Mouse (Mus musculus) adrenal gland, postnatal 14 days (tissue): Measurements from ENCODE around the gene Mms19. TPM values are rescaled to one million over a fixed set of nuclear protein-coding genes. Genes with fewer than 3 reads are reported as not detected.
"Not testable (repeated sequence)": the region's sequence is repeated elsewhere in the genome, so short reads cannot be mapped to it uniquely, and the experiment has no call there.

Experiments
- DNase-seq: peaks from one replicate; pipeline ENCODE4 v3.0.0; 2021; ENCODE audit warnings: mixed read lengths
- total RNA-seq: library from RNA; stranded (reverse); gene quantifications from 2 replicates; pipeline ENCODE4 v1.2.3, GENCODE M21; 2021

Gene Mms19
- total RNA-seq, 1 experiment from 2014 or later: 19.9 TPM

DNA sequence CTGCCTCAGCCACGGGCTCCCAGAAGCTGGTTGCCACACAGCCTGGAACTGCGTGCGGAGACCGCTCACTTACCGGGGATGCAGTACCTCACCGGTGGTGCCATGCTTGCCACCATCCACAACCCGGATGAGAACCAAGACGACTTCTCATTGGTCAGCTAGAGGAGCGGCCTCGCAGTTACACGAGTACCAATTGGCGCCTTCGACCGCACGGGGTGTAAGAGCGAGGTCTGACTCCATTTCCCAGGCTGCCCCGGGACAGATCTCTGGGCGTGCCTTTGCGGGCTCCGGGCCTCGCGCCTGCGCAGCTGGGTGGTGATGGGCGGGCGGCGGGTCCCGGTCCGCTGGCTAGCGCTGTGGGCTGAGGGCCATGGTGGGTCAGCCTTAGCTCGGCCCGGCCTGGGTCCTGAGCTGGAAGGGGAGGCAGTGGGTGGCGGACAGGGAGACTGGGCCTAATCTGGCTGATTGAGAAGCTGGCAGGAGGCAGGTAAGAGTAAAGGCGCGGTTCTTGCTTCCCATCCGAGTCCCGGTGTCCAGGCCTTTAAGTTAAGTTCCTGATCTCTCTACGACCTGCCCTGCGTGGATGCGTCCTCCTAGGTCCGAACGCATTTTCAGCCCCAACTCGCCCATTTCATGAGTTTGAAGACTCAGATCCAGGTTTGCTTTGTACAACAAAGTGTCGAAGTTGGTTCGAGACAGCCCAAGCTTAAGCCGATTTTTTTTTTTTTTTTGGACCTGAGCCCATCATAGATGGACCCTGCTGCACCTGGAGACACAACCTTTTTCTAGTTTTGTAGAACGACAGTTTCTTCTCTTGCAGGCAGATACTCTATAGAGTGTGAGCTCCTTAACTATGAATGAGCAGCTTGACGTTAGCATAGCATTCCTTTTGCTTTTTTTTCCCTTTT, 47.5 kb downstream of the Mms19 start, which contains the start of the genes Exosc1 and Zdhhc16:
Gene Exosc1, minus strand, starts transcription at position 245 of the 908 bp plus-strand sequence.
Gene Zdhhc16, plus strand, starts transcription at position 302 of the 908 bp plus-strand sequence.
- peak; percentile 99 for DNase-seq

GRCm38 (mm10) chr19:41932686-41933085, 48.3 kb downstream of the Mms19 start:
- no peak for DNase-seq

GRCm38 (mm10) chr19:41920412-41921067, 60.4 kb downstream of the Mms19 start:
- no peak for DNase-seq

DNA sequence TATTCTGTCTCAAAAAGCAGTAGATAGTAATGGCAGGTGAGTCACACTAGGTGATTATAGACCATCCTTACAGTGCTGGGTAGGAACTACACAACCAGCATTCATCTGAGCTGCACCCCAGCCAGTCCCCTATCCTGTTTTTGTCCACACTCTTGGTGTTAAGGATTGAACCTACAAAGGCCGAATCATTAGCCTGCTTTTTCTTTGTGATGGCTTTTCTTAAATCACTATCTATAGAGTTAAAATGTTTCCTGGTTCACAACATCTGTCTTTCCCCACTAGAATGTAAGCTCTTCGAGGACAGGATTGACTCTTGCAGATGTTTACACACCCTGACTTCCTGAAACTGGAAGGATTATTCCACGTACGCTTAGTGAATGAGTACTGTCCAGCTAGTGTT, 61.5 kb downstream of the Mms19 start:
- no peak for DNase-seq

DNA sequence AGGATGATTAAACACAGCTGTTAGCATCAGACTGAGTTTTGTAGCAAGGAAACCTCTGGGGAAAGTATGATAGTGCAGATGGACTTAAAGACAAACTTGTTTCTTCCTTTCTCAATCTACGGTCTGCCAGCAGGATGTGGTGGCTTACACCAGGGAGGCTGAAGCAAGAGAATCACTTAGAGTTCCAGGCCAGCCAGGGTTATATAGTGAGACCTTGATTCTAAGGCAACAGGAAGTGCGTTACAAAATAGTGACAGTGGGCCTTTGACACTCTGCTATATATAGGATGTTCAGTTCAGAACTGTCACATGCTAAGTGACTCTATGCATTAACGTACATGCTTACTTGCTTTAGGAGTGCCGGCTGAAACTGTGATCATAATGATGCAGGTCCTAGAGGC, 64.1 kb downstream of the Mms19 start:
- no peak for DNase-seq

DNA sequence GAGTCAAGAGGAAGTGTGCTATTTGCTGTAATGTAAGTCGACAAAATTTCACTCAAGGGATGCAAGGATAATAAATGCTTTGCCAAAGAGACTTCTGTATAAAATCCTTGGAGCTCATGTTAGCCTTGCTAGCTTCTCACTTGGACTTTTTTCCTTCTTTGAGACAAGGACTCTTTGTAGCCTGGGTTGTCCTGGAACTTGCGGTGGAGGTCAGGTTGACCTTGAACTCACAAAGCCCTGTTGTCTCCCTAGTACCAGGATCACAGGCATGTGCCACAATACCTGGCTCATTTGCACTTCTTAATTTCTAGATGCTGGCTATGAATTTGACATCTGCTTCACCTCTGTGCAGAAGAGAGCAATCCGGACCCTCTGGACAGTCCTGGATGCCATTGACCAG, 65.7 kb downstream of the Mms19 start:
- DNase-seq: no peak

DNA sequence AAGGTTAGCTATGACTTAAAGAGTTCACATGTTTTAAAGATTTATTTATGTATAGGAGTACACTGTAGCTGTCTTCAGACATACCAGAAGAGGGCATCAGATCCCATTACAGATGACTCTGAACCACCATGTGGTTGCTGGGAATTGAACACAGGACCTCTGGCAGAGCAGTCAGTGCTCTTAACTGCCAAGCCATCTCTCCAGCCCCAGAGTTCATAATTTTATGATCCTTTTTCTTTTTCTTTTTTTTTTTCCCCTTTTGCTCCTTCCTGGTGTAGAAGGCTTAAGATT, 66.4 kb downstream of the Mms19 start:
- not testable (repeated sequence) for DNase-seq

DNA sequence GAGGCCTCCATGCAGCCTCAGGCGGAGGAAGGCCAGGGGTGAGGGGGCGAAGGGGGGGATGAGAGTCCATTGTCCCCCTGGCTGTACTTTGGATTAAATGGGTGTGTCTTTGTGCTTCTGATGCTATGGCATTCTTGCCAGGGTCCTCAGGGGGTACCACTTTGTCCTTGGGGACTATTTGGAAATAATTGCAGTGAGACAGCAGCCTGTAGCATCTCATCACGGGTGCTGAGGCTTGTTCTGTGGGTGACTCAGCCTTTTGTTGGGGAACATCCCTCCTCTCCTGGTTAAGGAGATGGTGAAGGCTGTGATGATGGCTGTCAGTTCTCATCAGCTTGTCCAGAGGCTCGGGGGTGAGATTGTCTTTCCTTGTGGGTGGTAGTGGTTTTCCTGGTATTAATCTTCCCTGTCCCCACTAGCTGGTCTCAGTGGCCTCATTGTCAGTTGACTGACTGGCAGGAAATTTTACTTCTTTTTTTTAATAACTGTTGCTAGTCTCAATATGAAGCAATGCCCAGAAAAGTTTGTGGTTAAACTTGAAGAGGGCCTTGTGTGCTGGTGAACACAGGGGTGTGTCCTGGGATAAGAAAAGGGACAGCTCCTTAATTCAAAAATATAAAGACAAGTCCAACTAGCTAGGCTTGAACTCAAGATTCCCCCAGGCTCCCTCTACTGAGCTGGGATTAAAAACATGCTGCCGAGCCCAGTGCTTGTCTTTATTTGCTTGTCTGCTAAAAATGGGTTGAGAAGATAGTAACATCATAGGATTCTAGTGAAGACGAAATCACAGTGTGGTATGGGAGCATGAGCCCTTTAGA, 67.0 kb downstream of the Mms19 start:
- DNase-seq: no peak

- peak; percentile 79 for DNase-seq
Measured at GRCm38 (mm10) chr19:41912121-41913080, 68.6 kb downstream of the Mms19 start.

- peak; percentile 99 for DNase-seq
Measured at GRCm38 (mm10) chr19:41911178-41912073, 69.5 kb downstream of the Mms19 start, which contains the start of gene Pgam1. TSS of gene Pgam1 (plus strand) at chr19:41911923.

DNA sequence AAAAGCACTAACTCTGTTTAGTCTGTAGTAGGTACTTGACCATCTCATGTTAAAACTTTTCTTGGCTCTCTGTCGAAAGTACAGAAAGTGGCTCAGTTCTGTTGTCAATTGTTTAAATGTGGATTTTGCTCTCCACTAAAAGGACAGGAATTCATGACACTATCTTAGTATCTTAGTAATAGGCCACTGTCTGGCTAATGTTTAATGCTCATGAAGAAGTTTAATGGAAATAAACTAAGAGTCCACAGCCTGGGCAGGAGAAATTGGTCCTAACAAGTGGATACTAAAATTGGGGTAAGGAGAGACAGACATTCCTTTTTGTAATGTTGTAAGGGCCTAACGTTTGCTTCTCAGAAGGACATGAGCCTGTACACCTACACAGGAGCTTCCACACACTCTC, 70.6 kb downstream of the Mms19 start:
- no peak for DNase-seq

GRCm38 (mm10) chr19:41908736-41909135, 72.2 kb downstream of the Mms19 start:
- no peak for DNase-seq

- DNase-seq: no peak
Measured at GRCm38 (mm10) chr19:41907079-41907760, 73.7 kb downstream of the Mms19 start.

DNA sequence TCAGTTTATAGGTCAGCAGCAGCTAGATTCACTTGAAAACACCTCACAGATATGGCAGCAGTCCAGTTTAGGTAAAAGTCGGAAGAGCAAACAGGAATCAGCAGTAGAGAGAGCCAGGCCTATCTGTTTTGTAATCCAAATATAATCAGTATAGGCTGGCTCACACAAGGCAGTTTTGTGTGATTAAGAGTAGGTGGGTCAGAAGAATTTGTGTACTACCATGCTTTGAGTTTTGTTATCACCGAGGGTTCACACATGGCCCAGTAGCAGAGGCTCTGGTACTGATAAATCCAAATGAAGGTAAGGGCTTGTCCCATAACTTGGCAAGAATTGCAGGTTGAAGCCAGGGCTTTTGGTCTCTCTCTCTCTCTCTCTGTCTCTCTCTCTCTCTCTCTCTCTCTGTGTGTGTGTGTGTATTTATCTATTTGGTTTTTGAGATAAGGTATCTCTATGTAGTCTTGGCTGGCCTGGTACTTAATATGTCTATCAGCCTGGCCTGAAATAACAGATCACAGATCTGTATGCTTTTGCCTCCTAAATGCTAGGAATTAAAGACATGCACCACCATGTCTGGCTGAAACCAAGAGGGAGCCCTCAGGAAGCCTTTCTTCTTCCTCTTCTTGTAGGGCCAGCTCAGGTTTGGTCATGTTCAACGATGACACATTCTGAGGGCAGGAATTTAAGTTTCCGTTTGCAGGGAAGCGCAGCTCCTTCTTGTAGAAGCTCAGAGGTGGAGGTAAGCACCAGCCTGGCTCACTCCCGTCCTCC, 74.5 kb downstream of the Mms19 start:
- no peak for DNase-seq

GRCm38 (mm10) chr19:41905246-41905645, 75.7 kb downstream of the Mms19 start:
- DNase-seq: no peak

DNA sequence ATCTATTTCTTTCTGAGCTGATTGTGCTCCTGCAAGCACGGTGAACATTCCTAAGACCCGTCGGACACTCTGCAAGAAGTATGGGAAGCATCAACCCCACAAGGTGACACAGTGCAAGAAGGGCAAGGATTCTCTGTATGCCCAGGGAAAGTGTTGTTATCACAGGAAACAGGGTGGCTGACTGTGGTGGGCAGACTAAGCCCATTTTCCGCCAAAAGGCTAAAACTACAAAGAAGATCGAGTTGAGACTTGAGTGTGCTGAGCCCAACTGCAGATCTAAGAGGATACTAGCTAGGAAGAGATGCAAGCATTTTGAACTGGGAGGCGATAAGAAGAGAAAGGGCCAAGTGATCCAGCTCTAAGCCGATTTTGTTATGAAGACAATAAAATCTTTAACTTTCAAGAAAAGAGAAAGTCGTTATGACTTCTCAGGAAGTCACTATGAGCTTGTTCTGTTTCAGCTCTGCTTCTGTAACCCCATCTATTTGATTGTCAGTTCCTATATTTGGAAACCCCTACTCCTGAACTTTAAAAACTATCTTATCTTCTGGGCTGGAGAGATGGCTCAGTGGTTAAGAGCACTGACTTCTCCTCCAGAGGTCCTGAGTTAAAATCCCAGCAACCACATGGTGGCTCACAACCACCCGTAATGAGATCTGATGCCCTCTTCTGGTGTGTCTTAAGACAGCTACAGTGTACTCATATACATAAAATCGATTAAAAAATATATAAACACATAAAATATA, 77.9 kb downstream of the Mms19 start:
- DNase-seq: no peak

DNA sequence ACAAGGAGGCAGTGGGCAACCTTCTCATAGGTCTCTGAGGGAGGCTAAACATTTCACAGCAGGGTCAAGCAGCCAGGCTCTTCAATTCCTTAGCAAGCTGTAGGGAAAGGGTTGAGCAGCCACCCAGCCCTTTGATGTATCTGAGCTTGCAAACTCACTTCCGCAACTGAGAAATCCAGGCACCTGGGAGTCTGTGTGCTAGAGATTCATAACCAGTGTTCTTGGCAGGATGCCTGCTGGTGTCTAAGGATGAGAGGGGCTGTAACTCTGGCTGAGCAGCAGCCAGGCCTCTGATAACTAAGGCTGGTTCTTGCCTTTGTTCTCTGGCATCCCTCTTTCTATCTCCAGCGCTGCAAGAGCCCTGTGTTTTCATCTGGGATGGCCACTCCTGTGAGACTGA, 79.3 kb downstream of the Mms19 start:
- DNase-seq: peak; percentile 64

- no peak for DNase-seq
Measured at GRCm38 (mm10) chr19:41900495-41901090, 80.4 kb downstream of the Mms19 start.
